Mouse (Mus musculus): ENCODE data around the gene Crocc. TPM values are rescaled to one million over a fixed set of nuclear protein-coding genes. Genes with fewer than 3 reads are reported as not detected.

Gene Crocc
- polyA plus RNA-seq, 1 experiment from 2014 or later = 6.4 TPM

DNA sequence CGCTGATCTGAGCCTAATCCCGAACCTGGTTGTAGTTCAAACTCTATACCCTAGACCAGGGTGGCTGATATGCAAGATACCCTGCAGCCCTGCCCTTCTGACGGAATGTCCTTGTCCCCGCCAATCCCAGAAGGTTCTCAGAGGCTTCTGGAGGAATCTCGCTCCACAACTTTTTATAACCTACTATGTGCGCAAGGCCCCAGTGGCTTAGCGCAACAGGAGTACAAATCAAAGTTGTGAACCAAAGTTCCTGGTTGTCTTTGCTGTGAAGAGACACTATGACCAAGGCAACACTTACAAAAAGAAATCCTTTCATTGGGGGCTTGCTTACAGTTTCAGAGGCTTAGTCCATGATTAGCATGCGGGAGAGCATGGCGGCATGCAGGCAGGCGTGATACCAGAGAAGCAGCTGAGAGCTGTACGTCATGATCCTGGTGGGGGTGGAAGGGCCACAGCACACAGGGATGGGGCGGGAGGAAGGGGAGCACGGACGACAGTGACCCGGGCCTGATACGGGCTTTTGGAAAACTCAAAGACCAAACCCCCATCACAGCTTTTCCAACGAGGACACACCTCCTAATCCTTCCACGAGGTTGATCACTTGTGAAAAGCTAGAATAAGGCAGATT lies 18.3 kb upstream of the Crocc start:
- peaks cover 13% of the 10 kb centered on the region for H3K36me3 ChIP-seq
- H3K9me3 ChIP-seq = no peaks in the 10 kb centered on the region
- H3K27me3 ChIP-seq (ENCODE audit: insufficient read depth, poor library complexity, severe bottlenecking) = no peaks in the 10 kb centered on the region
- peak overlapping the region; percentile 87; the same call in 1 of the 2 replicates for H3K27ac ChIP-seq
- WGBS = 72% methylated on average over 18 of the region's 18 CpGs
- no peak for DNase-seq (ENCODE audit: low spot score)
- peak overlapping the region; percentile 95 for H3K4me3 ChIP-seq
- H3K4me1 ChIP-seq = peaks cover 23% of the 10 kb centered on the region

DNA sequence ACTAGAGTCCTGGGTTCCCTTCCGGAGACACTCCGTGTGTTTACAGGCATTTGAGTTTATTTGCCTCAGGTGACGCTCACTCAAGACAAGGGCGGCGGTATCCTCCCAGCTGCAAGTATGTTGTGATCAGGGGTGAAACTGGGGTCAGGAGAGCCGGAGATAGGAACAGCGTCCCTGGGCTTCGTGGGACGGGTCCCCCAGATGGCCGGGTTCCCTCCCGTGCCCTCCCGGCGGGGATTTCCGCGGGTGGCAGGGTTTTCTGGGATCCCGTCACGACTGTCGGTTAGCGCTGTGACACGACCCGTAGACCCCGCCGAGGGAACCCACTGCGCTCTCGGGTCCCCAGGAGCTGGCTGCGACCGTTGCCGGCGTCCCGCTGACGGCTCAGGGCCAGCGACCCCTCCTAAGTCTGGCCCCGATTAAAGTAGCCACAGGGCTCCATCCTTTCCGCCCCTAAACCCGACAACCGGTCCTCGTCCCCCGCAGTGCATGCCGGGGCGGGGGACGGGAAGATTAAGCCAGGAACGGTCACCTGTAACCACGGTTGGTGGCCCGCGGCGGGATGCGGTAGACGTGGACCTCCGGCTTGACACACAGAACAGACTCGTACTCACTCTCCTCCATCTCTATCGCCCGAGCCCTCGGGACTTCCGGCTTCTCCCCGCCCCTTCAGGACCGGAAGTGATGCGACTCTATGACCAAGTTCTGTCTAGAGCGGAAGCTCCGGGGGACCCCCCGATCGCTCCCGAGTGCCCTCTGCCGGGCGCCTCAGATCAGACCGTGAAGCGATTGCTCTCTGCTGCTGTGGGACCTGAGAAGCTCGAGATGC lies 17.5 kb upstream of the Crocc start, which contains the start of gene Necap2:
Gene Necap2 (minus strand): TSS at position 677 of the 829 bp plus-strand sequence.
- Histone ChIP-seq H3K36me3 (peaks cover 20% of the 10 kb centered on the region), H3K27me3 (ENCODE audit: insufficient read depth, poor library complexity, severe bottlenecking) (no peaks in the 10 kb centered on the region), H3K9me3 (no peaks in the 10 kb centered on the region), H3K4me1 (peaks cover 30% of the 10 kb centered on the region), H3K27ac (peak within 1 kb of the TSS; percentile 87), H3K4me3 (peak within 1 kb of the TSS; percentile 95)
- peak; percentile 98 for DNase-seq (ENCODE audit: low spot score)
- WGBS = under 1% methylated on average over 67 of the region's 67 CpGs

DNA sequence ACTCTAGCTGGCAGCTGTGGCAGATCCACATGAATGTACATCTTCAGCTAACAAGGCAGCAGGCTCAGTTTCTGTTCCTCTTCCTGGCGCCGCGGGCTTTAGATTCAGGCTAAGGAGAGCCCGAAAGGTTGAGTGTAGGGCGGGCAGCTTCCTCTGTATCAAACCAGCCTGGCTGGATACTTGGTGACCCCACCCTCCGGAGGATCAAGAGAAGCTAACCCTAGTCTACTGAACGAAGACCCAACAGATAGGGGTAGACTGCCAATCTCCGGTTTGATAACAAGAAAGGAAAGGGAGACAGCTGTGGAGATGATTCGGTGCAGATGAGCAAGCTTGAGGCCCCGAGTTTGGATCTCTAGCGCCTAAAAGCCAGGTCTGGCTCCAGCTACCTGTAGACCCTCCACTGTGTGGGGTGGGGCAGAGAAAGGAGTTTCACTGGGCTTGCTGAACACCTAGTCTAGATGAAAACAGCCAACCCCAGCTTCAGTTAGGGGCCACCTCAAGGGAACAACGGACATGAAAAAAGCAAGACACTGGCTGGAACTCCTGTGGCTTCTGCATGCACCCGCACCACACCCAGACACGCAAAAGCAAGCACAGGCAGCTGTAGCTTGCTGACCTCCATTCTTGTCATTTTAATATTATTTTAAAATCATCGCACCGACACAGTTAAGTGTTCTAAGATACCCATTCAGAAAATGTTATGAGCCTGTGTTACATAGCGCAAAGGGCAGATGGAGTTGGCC lies 16.6 kb upstream of the Crocc start:
- H3K9me3 ChIP-seq = no peaks in the 10 kb centered on the region
- H3K36me3 ChIP-seq = peaks cover 30% of the 10 kb centered on the region
- H3K27ac ChIP-seq = peak overlapping the region; percentile 87; the same call in 1 of the 2 replicates
- H3K27me3 ChIP-seq (ENCODE audit: insufficient read depth, poor library complexity, severe bottlenecking) = no peaks in the 10 kb centered on the region
- 70% methylated on average over 17 of the region's 17 CpGs for WGBS
- H3K4me3 ChIP-seq = peak overlapping the region; percentile 95
- H3K4me1 ChIP-seq = peaks cover 33% of the 10 kb centered on the region
- DNase-seq (ENCODE audit: low spot score) = no peak

DNA sequence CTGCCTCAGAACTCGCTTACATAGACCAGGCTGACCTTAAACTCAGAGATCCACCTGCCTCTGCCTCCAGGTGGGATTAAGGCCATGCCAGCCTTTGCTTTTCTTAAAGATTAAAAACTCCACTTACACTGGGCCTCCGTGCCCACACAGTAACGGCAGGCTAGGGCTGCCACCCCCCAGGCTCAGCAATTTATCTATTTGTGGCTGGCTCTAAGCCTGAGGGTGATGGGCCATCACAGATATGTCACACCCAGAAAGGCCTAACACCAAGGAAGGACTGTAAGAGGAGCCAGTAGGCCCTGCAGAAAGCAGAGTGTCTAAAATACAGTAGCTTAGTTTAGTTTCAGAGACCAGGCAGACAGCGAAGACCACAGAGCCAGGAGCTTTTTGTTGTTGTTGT lies 13.8 kb upstream of the Crocc start:
- peaks cover 42% of the 10 kb centered on the region for H3K4me1 ChIP-seq
- no peak overlapping the region for H3K4me3 ChIP-seq
- no peaks in the 10 kb centered on the region for H3K9me3 ChIP-seq
- no peaks in the 10 kb centered on the region for H3K27me3 ChIP-seq (ENCODE audit: insufficient read depth, poor library complexity, severe bottlenecking)
- 82% methylated on average over 4 of the region's 4 CpGs for WGBS
- H3K36me3 ChIP-seq = peaks cover 58% of the 10 kb centered on the region
- no peak for DNase-seq (ENCODE audit: low spot score)
- H3K27ac ChIP-seq = peak overlapping the region; percentile 25; the same call in 1 of the 2 replicates

DNA sequence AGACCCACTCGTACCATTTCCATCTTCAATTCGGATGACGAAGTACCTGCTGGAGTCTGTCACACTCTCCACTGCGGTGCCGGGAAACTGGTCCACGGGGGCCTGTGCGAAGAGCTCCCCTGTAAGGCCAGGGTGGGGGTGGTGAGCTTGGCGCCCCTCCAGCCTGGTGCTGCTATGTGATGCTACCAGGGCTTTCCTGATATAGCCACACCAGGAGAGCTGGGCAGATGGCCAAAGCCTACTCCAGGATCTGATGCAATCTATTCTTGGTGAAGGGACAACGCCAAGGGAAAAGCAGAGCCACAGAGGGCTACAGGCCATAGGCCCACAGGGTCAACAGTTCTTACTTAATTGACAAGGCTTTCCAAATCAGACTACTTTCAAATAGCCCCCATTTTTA lies 13.3 kb upstream of the Crocc start:
- DNase-seq (ENCODE audit: low spot score) = no peak
- 84% methylated on average over 9 of the region's 9 CpGs for WGBS
- H3K27me3 ChIP-seq (ENCODE audit: insufficient read depth, poor library complexity, severe bottlenecking) = no peaks in the 10 kb centered on the region
- no peak overlapping the region for H3K4me3 ChIP-seq
- peak overlapping the region; percentile 25; the same call in 1 of the 2 replicates for H3K27ac ChIP-seq
- H3K4me1 ChIP-seq = peaks cover 46% of the 10 kb centered on the region
- H3K9me3 ChIP-seq = no peaks in the 10 kb centered on the region
- H3K36me3 ChIP-seq = peaks cover 63% of the 10 kb centered on the region

DNA sequence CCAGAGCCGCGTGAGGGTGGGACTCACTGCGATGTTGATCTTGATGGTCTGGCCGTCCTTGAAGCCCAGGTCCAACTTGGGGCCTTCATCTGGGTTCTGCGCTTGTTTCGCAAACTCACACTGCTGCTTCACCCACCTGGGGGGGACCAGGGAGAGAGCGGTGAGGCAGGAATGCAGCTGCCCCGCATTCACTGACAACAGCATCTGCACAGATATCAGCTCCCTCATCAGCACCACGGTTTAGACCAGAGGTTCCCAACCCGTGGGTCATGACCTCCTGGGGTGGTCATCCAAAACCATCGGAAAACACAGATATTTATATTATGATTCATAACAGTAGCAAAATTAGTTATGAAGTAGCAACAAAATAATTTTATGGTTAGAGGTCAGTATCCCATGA lies 12.2 kb upstream of the Crocc start:
- H3K9me3 ChIP-seq = no peaks in the 10 kb centered on the region
- no peak for DNase-seq (ENCODE audit: low spot score)
- 87% methylated on average over 11 of the region's 11 CpGs for WGBS
- peaks cover 74% of the 10 kb centered on the region for H3K36me3 ChIP-seq
- H3K4me1 ChIP-seq = peaks cover 51% of the 10 kb centered on the region
- no peak overlapping the region for H3K27ac ChIP-seq
- no peaks in the 10 kb centered on the region for H3K27me3 ChIP-seq (ENCODE audit: insufficient read depth, poor library complexity, severe bottlenecking)
- H3K4me3 ChIP-seq = no peak overlapping the region

DNA sequence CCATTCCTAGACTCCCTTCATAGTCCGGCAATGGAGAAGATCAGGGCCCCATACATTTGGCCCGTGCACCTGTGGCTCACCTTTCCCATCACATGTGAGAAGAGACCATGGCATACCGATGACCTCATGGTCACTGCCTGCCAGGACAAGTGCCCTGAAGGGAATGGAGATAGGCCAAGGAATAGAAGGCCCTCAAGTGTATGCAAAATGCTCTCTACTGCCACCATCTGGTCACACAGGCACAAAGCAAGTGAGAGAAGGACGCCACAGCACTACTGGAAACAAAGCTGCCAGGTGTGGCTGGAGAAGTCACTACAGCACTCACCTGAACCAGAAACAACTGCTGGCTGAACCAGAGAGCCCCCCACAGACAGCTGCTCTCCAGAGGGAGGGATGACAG lies 9.4 kb upstream of the Crocc start:
- no peaks in the 10 kb centered on the region for H3K9me3 ChIP-seq
- peak; percentile 81 for DNase-seq (ENCODE audit: low spot score)
- 65% methylated on average over 4 of the region's 4 CpGs for WGBS
- H3K36me3 ChIP-seq = peaks cover 91% of the 10 kb centered on the region
- H3K27me3 ChIP-seq (ENCODE audit: insufficient read depth, poor library complexity, severe bottlenecking) = no peaks in the 10 kb centered on the region
- no peak overlapping the region for H3K27ac ChIP-seq
- peaks cover 37% of the 10 kb centered on the region for H3K4me1 ChIP-seq
- no peak overlapping the region for H3K4me3 ChIP-seq

DNA sequence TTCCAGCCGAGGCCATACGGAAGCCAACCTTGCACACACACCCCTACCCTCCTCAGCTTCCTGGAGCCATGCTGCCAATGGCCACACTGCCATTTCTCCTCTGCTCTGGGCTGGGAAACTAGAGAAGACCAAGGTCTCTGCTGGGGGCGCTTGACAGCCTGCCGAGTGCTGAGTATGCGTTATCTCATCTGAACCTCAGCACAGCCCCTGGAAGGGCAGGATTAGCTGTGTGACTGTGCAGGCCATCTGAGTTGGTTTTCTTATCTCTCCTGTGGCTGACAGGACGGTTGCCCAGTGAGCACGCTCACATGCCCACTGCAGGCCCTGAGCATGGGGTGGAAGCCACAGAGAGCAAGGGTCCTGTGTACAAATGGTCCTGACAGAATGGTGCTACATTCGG lies 8.3 kb upstream of the Crocc start:
- Histone ChIP-seq H3K4me1 (peaks cover 31% of the 10 kb centered on the region), H3K4me3 (0 out of 2 replicates have a peak overlapping the region, but pooled peaks have one; percentile 12), H3K36me3 (peaks cover 83% of the 10 kb centered on the region), H3K27ac (peak overlapping the region; percentile 42), H3K9me3 (no peaks in the 10 kb centered on the region), H3K27me3 (ENCODE audit: insufficient read depth, poor library complexity, severe bottlenecking) (no peaks in the 10 kb centered on the region)
- peak; percentile 80 for DNase-seq (ENCODE audit: low spot score)
- WGBS = 50% methylated on average over 8 of the region's 8 CpGs

DNA sequence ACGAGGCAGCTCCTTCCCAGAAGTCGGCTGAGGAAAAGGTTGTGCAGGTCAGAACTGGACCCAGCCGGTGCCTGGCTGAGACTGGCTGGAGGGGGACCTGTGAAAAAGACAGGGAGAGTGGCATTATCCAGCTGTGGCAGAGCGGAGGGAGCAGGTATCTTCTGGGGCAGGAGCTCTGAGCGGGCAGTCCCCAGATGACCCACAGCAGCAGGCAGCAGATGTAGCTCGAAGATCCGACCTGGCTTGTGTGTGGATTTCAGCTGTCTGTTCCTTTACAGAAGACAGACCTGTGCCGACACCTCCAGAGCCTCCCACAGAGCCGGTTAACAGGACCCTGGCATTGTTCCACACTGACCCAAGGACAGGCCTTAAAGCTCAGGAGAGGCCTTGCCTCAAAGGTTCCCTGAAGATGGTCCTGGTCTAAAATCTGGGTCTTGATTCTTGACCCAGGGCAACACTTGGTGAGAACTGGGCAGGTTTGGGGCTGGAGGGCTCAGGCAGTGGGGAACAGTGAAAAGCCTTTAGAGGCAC lies 7.2 kb upstream of the Crocc start:
- no peak overlapping the region for H3K27ac ChIP-seq
- DNase-seq (ENCODE audit: low spot score) = peak; percentile 73
- peaks cover 22% of the 10 kb centered on the region for H3K4me1 ChIP-seq
- H3K36me3 ChIP-seq = peaks cover 72% of the 10 kb centered on the region
- H3K4me3 ChIP-seq = no peak overlapping the region
- no peaks in the 10 kb centered on the region for H3K27me3 ChIP-seq (ENCODE audit: insufficient read depth, poor library complexity, severe bottlenecking)
- WGBS = 88% methylated on average over 9 of the region's 9 CpGs
- H3K9me3 ChIP-seq = no peaks in the 10 kb centered on the region

DNA sequence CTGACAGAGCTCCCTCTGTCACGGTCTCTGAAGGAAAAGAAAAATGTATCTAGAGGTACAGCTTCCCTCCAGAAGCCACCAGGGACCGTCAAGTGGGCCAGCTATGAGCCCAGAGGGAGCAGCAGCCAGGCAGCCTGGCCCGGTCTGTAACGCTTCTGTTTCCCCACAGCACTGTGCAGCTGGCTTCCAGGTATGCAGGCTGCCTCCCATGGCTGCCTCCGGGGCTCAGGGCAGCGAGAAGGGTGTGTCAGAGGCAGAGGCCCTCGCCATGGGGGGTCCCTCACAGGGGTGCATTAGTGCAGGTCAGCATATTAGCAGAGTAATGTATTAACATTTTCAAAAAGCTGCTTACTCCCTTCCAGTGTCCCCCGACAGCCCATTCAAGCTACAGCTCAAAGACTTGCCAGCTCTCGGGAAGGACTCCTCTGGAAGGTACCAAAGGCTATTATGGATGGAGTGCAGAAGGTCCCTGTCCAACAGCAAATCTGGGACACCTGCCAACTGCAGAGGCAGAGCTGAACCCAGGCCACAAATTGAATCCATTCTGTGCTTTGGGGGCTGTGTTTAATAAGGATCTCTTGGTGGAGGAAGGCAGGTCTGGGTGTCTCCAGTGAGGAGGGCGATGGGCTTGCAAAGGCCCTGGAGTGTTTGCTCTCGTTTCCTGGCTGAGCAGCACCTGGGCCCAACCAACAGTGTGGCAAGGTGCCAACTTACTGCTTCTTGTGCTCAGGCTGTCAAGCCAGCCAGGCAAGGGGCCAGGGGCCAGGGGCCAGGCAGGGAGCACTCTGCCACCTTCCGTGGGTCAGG lies 6.6 kb upstream of the Crocc start:
- H3K36me3 ChIP-seq = peaks cover 66% of the 10 kb centered on the region
- no peak overlapping the region for H3K27ac ChIP-seq
- no peak overlapping the region for H3K4me3 ChIP-seq
- no peaks in the 10 kb centered on the region for H3K9me3 ChIP-seq
- H3K27me3 ChIP-seq (ENCODE audit: insufficient read depth, poor library complexity, severe bottlenecking) = no peaks in the 10 kb centered on the region
- 87% methylated on average over 12 of the region's 12 CpGs for whole genome bisulfite sequencing
- peaks cover 20% of the 10 kb centered on the region for H3K4me1 ChIP-seq
- DNase-seq (ENCODE audit: low spot score) = no peak

DNA sequence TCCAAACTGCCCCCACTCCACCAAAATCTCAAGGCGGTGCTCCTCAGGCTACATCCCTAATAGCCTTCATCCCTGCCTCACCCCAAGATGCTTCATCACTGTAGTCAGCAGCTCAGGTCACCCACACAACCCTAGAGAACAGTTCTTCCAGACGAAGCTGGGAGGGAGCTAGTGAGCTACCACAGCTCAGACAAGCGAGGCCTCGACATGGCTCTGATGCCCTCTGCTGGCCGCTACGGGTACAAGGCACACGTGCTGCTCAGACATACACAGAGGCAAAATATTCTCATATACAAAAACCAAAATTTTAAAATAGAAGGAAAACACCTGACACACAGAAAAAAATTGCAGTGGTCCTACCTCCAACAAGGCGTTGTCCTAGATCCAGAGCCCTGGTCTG lies 4.8 kb upstream of the Crocc start:
- Histone ChIP-seq H3K4me1 (peaks cover 29% of the 10 kb centered on the region), H3K36me3 (peaks cover 48% of the 10 kb centered on the region), H3K4me3 (no peak overlapping the region), H3K27me3 (ENCODE audit: insufficient read depth, poor library complexity, severe bottlenecking) (no peaks in the 10 kb centered on the region), H3K27ac (no peak overlapping the region), H3K9me3 (no peaks in the 10 kb centered on the region)
- peak; percentile 94 for DNase-seq (ENCODE audit: low spot score)
- 8% methylated on average over 8 of the region's 8 CpGs for WGBS

DNA sequence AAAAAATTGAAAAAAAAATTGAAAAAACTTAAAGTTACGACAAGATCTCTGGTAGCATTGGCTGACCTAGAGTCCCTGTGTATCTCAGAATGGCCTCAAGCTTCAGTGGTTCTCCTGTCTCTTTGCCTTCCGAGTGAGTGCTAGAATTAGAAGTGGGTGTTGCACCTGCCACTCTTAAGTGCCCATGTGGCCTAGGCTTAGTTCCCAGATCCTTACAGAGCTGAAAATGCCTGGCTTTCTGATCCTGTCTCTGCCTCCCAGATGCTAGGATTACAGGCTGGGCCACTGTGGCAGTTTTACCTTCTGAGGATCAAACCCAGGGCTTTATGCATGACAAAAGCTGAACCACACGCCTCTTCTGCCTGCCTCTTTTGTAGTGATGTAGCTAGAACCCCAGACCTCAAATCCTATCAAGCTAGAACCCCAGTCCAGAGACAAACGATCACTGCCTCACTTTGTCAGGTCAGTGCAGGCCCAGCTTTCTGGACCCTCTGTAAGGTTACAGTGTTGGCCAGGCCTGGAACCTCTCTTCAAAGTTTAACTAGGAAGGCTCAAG lies 3.8 kb upstream of the Crocc start:
- Histone ChIP-seq H3K27ac (no peak overlapping the region), H3K36me3 (peaks cover 38% of the 10 kb centered on the region), H3K9me3 (no peaks in the 10 kb centered on the region), H3K27me3 (ENCODE audit: insufficient read depth, poor library complexity, severe bottlenecking) (no peaks in the 10 kb centered on the region), H3K4me1 (peaks cover 32% of the 10 kb centered on the region), H3K4me3 (no peak overlapping the region)
- no peak for DNase-seq (ENCODE audit: low spot score)
- 79% methylated on average over 4 of the region's 4 CpGs for WGBS

All from heart, embryonic 10.5 days (tissue).